Mouse (Mus musculus): ENCODE results near the gene Dlst.

Gene Dlst

DNA sequence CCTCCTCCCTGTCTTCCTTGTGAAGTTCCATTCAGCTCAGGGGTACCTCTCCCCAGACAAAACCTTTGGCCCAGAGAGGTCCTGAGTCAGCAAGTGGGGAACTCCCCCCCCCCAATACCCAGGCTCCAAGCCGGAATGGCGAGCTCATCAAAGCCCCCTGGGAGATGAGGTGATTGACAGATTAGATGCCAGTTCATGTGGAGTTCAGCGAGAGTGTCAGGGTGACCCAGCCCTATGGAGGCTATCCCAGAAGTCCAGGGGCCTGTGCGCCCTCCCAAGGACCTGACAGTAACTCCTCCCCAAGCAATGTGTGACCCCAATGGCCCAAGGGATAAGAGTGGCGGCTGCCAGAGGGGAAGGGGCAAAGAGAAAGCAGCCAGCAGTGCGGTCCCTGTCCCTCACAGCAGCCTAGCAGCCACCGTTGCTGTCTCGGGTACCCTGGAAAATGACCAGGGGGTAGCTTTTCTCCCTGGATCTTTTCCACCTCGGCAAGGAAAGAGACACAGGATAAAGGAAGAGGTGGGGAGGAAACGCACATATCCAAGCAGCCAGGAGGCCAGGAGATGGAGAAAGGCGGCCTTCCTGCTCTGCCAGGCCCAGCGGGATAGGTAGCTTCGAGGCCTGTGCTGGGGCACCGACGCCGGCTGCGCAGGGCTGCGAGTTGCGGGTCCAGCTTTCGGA, 39.8 kb downstream of the Dlst start:
- in situ Hi-C loops (cut with MboI) = no loop called here

DNA sequence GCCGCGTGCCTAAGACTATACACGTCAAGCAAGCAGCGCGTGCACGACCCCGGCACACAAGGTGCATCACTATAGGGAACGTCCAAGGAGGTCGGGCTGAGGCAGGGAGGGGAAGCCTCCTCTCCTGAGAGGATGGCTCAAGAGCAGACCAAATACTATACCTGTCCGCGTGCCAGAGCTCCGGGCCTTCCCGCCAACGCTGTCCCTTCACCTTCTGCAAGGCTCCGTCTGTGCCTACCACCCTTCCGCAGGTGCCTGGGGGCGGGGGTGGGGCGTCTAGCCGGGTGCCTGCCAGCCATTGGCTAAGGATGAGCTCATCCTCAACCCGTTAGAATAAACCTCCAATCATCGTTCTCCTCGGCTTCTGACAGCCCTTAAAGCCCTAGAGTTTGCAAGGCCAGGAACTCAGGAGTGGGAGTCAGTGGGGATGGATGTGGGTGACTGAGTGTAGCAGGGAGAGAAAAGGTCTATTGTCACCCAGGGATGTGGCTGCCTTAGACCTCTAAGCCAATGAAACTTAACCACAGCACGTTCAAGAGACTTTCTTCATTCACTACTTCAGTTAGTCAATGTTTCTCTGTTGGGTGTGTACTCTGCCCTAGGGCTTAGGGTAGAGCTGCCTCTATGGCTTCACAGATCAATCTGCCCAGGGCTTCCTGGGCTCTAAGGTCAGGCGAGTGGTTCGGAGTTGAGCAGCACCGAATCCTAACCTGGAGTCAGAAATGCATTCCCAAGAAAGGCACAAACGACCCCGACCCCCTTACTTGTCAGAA, 40.6 kb downstream of the Dlst start, which contains the start of gene Rps6kl1:
TSS of gene Rps6kl1 (minus strand) at position 263 of the 773 bp plus-strand sequence.
- in situ Hi-C loops (cut with MboI) = no loop called here

DNA sequence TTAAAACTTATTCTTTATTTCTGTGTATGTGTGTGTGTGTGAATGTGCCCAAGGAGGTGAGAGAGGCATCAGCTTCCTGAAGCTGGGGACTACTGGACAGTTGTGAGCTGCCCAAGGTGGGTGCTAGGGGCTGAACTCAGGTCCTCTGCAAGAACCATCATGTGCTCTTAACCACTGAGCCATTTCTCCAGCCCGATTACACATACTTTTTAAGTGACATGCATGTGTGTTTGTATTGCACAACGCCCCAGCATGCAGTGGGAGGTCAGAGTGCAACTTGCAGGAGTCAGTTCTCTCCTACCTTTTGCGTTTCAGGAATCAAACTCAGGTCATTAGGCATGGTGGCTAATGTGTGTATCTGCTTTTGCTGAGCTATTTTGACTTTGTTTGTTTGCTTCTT, 42.4 kb downstream of the Dlst start:
- in situ Hi-C loops (cut with MboI) = no loop called here

DNA sequence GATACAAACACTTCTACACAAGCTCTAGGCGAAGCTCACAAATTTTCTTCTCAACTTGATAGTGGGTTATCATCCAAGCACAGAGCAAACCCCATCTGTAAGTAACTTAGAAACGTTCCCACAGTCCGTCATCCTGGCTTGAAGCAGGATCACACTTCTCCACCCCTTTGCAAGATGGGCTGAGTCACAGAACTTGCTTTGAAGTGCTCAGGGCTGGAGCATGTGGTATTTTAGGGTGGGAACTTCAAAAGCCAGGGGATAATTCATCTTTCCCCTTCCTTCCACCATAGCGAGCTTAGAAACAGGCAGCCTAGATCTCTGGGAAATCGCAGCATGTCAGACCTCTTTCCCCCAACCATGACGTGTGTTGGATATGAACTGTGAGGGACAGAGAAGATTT, 45.7 kb downstream of the Dlst start:
- in situ Hi-C loops (cut with MboI) = no loop called here

DNA sequence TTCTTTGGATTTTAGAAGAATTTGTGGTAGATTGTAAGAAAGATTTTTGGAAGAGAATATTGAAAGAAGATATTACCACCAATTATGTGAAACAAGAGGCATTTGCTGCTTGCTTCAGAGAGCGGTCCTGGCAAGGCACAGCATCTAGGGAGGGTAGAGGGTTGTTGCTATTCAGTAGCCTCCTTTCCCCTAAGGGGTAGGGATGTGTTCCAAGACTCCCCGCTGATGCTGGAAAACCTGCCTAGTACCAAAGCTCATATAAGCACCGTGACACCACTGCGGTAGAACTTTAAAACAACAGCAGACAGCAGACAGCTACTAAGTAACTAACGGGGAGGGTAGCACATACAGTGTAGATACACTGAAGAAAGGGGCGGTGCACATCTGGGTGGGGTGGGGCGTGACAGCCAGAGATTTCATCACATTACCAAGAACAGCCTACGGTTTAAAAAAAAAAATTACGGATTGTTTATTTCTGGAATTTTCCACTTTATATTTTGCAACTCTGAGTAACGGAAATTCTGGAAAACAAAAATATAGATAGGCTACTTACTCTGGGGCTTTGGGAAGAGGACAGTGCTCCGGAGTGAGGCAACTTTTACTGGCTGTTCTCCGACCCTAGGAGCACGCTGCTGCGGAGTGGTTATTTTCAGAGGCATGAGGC, 47.3 kb downstream of the Dlst start:
- in situ Hi-C loops (cut with MboI) = no loop called here

DNA sequence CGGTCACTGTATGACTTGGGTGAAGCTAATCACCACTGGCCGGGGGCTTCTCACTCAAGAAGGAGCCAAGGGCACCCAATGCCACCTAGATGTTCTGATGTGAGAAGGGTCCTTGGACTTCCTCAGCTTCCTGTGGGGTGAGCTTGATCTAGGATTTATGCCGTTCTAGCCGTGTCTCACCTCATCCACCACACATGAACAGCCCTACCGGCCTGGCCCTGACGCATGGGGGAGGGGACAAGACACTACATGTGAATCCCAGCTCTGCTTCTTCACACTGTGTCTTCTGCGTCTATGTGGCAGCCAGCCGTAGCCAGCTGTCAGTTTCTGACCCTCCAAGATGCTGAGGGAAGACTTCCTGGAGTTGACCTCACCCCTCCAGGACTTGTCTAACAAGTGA, 48.2 kb downstream of the Dlst start:
- in situ Hi-C loops (cut with MboI) = no loop called here

DNA sequence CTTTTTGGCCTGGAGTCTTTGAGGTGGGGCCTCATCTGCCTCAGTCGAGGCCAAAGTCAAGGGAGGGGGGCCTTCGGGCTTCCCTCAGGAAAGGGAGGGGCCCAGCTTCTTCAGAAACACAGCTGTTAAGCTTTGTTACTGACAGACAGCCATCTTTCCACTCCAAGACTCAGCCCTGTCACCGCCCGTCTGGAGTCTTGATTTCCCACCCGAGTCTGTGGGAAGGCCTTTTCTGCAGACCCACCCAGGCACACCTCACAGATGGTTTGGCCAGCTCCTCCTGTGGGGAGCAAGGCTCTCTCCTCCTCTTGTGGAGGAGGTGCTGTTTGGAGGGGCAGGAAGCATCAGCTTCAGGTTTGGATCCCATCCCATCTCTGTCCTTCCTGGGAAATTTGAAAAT, 49.0 kb downstream of the Dlst start:
- in situ Hi-C loops (cut with MboI) = no loop called here

DNA sequence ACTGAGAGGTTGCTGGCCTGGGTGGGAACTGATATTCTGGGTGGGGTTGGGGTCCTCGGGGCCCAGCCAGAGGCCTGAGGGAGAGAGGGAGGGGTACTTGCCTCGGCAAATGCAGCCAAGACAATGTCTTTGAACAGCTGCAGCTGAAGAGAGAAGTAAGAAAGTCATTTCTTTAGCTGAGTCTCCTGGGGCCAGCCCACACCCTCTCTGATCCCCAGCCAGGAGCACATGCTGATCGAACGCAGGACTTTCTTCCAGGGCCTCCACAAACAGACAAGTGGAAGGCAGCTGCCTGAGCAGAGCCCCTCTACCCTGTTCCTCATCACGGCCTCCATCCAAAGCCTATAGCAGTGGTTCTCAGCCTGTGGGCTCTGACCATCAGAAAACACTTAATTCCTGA, 54.4 kb downstream of the Dlst start:
- in situ Hi-C loops (cut with MboI) = no loop called here

DNA sequence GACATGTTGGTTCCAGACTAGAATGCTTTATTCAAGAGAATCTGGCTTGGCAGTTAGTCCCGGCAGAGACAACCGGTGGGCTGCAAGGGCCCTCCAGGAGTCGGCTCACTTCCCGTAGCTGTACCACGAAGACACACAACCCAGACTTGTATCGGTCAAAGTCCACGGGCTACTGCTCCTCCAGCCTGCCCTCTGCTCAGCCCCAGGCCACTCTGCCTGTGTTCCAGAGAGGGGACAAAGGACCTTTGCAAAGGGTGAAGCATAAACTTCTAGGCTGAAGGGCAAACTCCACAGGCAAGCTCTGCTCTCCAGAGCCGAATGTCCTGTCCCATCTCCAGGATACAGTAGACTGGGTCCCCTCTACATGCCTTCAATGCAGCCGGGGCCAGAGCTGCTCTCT, 56.0 kb downstream of the Dlst start:
- in situ Hi-C loops (cut with MboI) = no loop called here

DNA sequence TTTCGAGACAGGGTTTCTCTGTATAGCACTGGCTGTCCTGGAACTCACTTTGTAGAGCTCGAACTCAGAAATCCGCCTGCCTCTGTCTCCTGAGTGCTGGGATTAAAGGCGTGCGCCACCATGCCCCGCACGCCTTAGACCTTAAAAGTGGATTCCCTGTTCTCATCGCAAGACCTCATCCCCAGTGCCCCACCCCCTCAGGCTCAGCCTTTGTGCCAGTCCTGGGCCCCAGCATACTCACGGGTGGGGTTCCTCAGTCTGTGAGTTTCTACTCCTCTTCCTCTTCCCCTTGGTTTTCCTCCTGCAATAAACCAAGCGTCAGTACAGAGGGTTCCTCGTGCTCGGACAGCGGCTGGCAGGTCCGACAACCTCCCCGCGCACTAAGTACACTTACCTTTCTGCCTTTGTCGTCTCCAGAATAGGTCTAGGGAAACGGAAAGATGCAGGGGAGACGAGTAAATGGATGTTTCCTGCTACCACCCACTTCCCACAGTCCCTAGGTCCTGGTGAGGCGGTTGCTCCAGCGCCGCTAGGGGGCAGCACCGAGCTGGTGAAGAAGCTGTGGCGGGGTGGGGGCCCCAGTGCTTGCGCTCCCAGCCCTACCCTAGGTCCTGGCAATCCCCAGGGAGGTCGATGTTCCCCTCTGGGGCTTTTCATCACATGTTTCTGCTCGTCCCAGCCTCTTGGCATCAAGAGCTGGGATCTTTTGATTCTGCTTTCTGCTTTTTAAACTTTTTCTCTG, 58.7 kb downstream of the Dlst start:
- in situ Hi-C loops (cut with MboI) = no loop called here

DNA sequence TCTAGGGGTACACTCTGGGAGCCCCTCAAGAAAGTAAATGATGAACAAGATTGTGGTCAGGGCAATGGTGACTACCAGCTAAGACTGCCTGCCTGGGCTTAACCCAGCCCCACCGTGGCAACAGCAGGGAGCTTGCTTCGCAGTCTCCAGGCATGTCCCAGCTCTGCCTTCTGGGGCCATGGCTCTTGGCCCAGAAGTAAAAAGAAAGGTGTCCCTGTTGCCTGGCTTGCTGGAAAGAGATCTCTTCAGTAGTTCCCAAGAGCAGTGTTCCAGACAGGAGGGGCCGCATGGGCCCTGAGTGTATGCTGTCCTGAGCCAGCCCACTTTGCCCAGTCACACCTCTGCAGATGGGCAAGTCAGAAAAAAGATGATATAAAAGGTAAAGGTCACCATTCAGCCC, 59.2 kb downstream of the Dlst start:
- in situ Hi-C loops (cut with MboI) = loop anchor here (10.0 kb wide), 1 partner anchor 135 kb away; no protein-coding TSS in a partner anchor

DNA sequence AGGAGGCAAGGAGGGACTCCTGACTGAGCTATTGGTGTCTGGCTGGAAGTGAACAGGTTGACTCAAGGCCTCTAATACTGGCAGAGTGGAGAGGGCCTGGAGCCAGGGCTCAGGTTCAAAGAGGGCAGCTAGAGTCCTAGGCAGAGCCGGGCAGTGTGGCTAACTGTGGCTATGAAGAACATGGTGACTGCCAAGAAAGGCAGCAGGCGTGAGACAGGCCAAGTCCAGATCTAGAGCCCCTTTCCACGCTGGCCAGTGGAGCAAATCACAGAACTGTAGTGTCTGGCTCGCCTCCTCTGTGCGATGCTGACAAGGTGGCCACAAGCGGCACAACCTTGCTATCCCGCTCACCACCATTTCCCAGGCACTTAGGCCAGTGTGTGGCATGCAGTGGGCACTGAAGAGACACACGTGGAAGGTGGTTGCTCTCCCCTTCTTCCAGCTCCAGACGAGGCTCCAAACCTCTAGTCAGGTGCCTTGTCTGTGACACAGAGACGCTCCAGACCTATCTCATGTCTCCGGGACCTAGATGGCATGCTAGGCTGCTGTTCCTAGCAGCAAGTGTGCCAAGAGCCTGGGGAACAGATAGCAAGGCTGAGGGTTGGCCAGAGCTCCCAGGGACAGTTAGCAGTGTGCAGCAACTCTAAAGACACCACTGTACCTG, 59.8 kb downstream of the Dlst start:
- in situ Hi-C loops (cut with MboI) = loop anchor here (10.0 kb wide), 1 partner anchor 134 kb away; no protein-coding TSS in a partner anchor

DNA sequence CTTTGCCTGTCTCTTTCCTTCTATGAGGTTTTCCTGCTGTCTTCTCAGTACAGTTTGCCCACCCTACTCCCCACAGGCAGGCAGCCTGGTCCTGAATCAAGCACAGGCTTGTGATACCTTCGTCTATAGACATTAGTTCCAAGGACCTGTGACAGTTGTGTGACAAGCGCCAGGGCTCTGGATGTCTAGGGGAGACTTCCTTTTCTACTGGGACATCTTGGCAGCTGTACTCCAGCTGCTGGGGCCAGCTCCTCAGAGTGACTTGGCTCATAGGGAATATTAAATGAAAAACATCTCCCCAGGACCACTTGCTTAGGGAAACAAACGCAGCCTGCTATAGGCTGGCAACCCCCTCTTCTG, 60.3 kb downstream of the Dlst start:
- in situ Hi-C loops (cut with MboI) = loop anchor here (10.0 kb wide), 1 partner anchor 134 kb away; no protein-coding TSS in a partner anchor

DNA sequence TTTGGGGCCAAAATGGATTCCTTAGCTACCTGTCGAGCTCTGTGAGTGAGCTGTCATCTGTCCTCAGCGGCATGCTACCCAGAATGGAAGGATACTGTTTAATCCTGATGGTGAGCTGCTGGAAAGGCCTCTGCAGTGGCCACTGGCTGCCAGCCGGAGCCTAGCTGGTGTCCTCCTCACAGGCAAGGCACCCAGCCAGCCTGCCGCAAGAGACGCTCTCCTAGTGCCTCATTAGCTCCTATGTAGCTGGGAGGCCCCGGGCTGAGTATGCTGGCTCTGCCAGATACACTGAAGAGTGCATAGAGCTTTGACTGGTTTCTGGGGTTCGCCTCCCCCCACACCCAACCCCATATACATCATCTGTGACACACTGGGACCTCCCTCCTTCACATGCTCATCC, 63.4 kb downstream of the Dlst start:
- in situ Hi-C loops (cut with MboI) = loop anchor here (10.0 kb wide), 1 partner anchor 131 kb away; no protein-coding TSS in a partner anchor

DNA sequence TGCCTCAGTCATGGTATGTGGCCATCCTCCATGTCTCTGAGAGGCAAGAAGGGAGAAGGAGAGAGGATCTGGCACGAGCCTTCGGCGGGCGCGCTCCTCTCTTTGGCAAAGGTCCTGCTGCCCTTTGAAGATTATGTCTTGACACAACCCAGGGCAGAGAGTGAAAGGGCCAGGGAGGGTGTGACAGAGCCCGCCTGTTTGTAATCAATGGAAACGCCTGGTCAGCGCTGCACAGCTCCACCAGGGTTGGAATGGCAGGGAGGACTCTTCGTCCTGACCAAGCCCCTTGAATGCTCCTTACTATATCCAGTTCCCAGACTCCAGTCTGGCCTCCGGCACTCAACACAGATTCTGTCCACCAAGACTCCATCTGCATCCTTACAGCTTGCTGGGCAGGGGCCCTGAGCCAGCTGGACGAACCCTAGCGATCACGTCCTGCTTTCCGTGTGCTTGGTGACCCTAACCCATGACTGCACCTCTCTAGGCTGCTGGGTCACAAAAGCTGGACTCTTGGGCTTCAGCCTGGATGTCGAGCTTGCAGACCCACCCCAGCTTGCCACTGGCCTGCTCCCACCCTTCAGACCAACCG, 64.5 kb downstream of the Dlst start:
- in situ Hi-C loops (cut with MboI) = loop anchor here (10.0 kb wide), 1 partner anchor 130 kb away; no protein-coding TSS in a partner anchor

DNA sequence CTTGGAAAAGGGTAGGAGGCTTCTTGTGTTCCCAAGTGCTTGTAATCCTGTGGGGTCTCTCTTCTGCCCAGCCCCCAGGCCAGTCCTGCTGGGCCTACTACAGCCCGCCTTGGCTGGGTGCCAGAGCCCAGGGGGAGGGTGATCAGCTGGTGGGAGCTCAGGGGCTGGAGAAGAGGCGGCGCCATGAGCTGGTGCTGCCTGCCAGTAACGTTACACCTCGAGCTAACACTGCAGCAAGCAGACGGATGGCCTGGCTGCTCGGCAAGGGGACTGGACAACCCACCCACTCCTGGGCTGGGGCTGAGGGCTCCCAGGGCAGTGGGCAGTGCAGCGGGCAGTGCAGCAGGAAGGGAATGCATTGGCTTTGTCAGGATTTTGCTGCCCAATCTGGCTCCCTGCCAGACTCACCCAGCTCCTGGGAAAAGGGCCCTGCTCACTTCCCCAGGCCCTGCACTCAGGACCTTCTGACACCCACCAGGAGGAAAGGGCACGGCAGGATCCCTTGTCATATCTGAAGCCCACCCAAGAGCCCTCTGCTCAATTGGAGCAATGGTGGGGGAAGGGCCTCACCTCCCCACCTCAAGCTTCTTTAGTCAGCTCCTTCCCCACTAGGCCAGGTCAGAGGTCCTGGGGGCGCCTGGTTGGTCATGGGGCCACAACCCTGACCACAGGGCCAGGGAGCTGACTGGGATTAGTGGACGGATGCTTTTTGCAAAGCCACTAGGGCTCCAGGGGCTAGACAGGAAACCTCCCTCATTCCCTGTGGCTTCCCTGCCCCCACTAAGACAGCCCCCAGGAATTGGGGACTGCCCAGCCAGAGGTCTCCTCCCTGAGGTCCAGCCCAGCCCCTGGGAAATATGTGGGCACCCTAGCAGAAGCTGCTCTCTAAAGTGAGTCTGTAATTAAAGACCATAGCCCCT, 65.6 kb downstream of the Dlst start:
- in situ Hi-C loops (cut with MboI) = loop anchor here (10.0 kb wide), 1 partner anchor 129 kb away; no protein-coding TSS in a partner anchor

DNA sequence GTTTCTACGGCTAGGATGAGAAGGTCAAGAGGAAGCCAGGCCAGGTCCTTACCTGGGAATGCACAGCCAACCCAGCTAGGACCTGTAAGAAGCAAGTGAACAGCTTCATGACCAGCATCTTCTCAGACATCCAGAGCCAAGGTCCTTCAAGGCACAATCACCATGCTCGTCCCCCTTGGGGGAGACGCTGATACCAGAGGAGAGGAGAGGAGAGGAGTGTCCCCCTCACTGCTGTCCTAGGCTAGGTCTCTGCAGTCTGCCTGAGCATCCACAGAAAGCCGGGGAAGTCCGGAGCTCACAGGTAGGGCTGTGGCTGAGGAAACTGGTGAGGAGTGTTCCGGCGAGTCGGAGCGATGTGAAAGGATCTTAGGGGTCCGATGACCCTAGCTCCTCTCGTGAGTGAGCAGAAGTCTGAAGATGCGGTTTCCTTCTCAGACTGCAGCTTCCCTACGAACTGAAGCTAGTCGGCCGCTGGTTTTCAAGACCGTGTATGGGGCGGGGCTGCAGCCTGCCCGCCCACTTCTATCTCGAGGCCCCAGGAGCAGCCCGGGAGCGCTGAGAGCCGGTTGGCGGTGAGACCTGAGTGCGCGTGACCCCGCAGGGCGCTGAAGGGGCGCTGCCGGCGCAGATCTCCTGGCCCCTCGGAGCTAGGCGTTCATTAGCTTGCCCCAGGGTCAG, 66.4 kb downstream of the Dlst start:
- in situ Hi-C loops (cut with MboI) = loop anchor here (10.0 kb wide), 1 partner anchor 128 kb away; no protein-coding TSS in a partner anchor

DNA sequence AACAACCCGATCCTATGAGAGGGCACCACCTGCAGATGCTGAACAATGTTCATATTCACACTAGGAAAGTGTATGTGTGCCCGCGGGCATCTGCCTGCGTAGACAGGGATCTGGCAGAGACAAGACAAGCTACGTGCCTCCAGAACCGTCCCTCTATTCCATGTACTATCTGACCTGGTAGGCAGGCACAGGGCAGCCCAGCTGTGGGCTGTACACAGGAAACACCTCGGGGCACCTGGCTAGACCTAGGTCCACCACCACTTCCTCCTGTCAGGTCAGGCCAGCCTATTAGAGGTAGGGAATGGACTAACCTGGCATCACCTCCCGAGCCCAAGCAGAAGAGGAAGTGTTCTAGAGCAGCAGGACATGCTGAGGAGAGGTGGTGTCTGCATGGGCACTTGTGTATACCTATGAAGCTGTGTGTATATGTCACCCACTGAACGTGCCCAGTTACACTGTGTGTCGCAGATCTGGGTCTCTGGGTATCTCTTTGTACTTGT, 67.2 kb downstream of the Dlst start, which contains the start of gene Pgf:
TSS of gene Pgf (minus strand) at position 51 of the 500 bp plus-strand sequence.
- in situ Hi-C loops (cut with MboI) = loop anchor here (10.0 kb wide), 1 partner anchor 127 kb away; no protein-coding TSS in a partner anchor

DNA sequence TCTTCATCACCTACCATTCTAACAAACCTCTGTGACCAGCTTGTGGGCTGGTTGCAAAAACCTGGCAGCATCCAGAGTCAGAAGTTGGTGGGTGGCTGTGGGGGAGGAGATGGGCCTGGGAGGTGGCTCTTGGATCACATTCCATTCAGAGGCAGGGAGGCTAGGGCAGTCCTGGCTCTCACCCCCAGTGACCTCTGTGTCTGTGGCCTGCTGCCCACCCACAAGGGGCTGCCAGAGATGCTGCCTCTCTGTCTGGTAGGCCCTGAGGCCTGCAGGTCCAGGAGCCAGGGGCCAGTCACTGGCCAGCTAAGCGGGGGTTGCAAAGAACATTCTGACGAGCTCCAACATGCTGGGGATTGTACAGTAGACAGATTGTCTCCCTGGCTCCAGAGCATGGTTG, 67.7 kb downstream of the Dlst start:
- in situ Hi-C loops (cut with MboI) = loop anchor here (10.0 kb wide), 1 partner anchor 127 kb away; no protein-coding TSS in a partner anchor

Data from mature B cell (primary cell).